In the genomic region with DNA sequence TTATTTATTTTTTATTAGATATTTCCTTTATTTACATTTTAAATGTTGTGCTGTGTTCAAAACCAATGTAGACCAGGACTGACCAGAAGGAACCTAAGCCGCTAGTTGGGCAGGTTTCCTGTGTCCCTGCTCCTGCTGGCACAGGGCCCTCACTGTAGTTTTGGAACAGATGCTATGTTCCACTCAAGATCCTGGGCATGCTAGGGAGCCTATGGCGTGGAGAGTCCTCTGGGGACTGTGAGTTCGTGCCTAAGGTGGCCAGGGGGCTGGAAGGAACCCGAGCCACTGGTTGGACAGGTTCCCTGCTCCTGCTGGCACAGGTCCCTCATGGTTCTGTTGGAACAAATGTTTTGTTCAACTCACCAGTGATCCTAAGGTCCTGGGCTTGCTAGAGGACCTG, we compare ENCODE assay signal across 22 mouse cellular contexts. TPM values are rescaled to one million over a fixed set of nuclear protein-coding genes. Genes with fewer than 3 reads are reported as not detected.
A peak's percentile ranks its signal among the peaks of the same experiment; 100 is the strongest.
DNase-seq lines count a peak whose midpoint lies in the region; TF ChIP-seq lines count a peak whose summit lies in the region.
"Had no signal": no experiment of that assay in that cellular context is flagged by ENCODE, and none has a peak within 500 bp of the region (broad histone marks: within the 10 kb centered on the region; RNA-seq: fewer than 3 reads in every experiment).

No protein-coding gene starts in this region.

- no peak for TF ChIP-seq RAD21 in MEL (IDR thresholded peaks at IDR 0.05; ENCODE audit: low read depth, low read length)

- H3K9me3 ChIP-seq in heart, embryonic 10.5 days: no peaks in the 10 kb centered on the region
- no peaks in the 10 kb centered on the region for H3K9me3 ChIP-seq in MEL (replicated peaks; ENCODE audit: insufficient read depth, low read length)
- H3K9me3 ChIP-seq: embryonic facial prominence, embryonic 13.5 days; hindbrain, embryonic 10.5 days; limb, embryonic 10.5 days; neural tube, embryonic 15.5 days; stomach, embryonic 15.5 days had no signal

- H3K9ac ChIP-seq in MEL (ENCODE audit: control insufficient read depth, low read depth, low read length, poor library complexity, severe bottlenecking): 0 out of 2 replicates have a peak overlapping the region, but pooled peaks have one; percentile 18
- H3K9ac ChIP-seq: embryonic facial prominence, embryonic 13.5 days; liver, postnatal 0 days; neural tube, embryonic 15.5 days; stomach, embryonic 15.5 days had no signal

- 76% methylated on average over 4 of the region's 4 CpGs for WGBS in heart, embryonic 10.5 days

- no peak overlapping the region for H3K4me3 ChIP-seq in heart, embryonic 10.5 days
- no peak overlapping the region for H3K4me3 ChIP-seq in MEL (ENCODE audit: control insufficient read depth in 1 of 2, insufficient read depth in 1 of 2, low read depth in 2 of 2, low read length in 2 of 2)
- H3K4me3 ChIP-seq: embryonic facial prominence, embryonic 13.5 days; heart, adult 2 months; hindbrain, embryonic 10.5 days; layer of hippocampus, adult 2 months; limb, embryonic 10.5 days; neural tube, embryonic 15.5 days; stomach, embryonic 15.5 days had no signal

- peak; percentile 88 for DNase-seq in heart, adult 11 months
- DNase-seq in heart, embryonic 10.5 days (ENCODE audit: low spot score): no peak
- peak; percentile 45 for DNase-seq in MEL (ENCODE audit: low read depth, low spot score)
- peak; percentile 86 for DNase-seq in cerebellum, adult 11 months
- peak; percentile 70 to 81 for DNase-seq in cerebellum, postnatal 10 days
- no peak for DNase-seq in lung, postnatal 36 days
- no peak for DNase-seq in urinary bladder, postnatal 14 days (ENCODE audit: low spot score)
- DNase-seq: B cell, adult 2 months; gastrocnemius, postnatal 14 days; heart, adult 2 months; liver, postnatal 0 days; lung, postnatal 10 days; right cerebral cortex, postnatal 25 days; thymus, adult 2 months had no signal

- H3K27ac ChIP-seq in heart, embryonic 10.5 days: no peak overlapping the region
- H3K27ac ChIP-seq in MEL (ENCODE audit: control insufficient read depth, low read depth, low read length): peak overlapping the region; percentile 64
- H3K27ac ChIP-seq: embryonic facial prominence, embryonic 13.5 days; heart, adult 2 months; hindbrain, embryonic 10.5 days; hindbrain, postnatal 0 days; kidney, postnatal 0 days; layer of hippocampus, adult 2 months; limb, embryonic 10.5 days; neural tube, embryonic 15.5 days; stomach, embryonic 15.5 days had no signal

- no peaks in the 10 kb centered on the region for H3K79me2 ChIP-seq in MEL (ENCODE audit: control insufficient read depth, insufficient read depth, low read length, poor library complexity)

- no peak for TF ChIP-seq CTCF in MEL (IDR thresholded peaks at IDR 0.05 in 2 of 3, conservative IDR thresholded peaks at IDR 0.05 in 1 of 3; ENCODE audit: control insufficient read depth in 1 of 3, insufficient read depth in 1 of 3, low read depth in 2 of 3, low read length in 3 of 3, poor library complexity in 1 of 3, severe bottlenecking in 1 of 3)

- no peaks in the 10 kb centered on the region for H3K27me3 ChIP-seq in heart, embryonic 10.5 days (ENCODE audit: insufficient read depth, poor library complexity, severe bottlenecking)
- H3K27me3 ChIP-seq in MEL (ENCODE audit: control insufficient read depth in 1 of 2, insufficient read depth in 2 of 2, low read length in 2 of 2): no peaks in the 10 kb centered on the region
- H3K27me3 ChIP-seq: embryonic facial prominence, embryonic 13.5 days; neural tube, embryonic 15.5 days; stomach, embryonic 15.5 days had no signal

- no peaks in the 10 kb centered on the region for H3K36me3 ChIP-seq in heart, embryonic 10.5 days
- peaks cover 0 to 25% of the 10 kb centered on the region in 2 experiments; a peak in 2 of 4 replicates for H3K36me3 ChIP-seq in MEL (ENCODE audit: control insufficient read depth in 1 of 2, insufficient read depth in 2 of 2, low read length in 2 of 2)
- H3K36me3 ChIP-seq: embryonic facial prominence, embryonic 13.5 days; hindbrain, embryonic 10.5 days; limb, embryonic 10.5 days; neural tube, embryonic 15.5 days; stomach, embryonic 15.5 days had no signal

- TF ChIP-seq POLR2A in MEL (IDR thresholded peaks at IDR 0.05; ENCODE audit: control insufficient read depth in 1 of 2, insufficient read depth in 1 of 2, low read depth in 1 of 2, low read length in 2 of 2, poor library complexity in 1 of 2): no peak

- H3K4me1 ChIP-seq in heart, embryonic 10.5 days: no peaks in the 10 kb centered on the region
- H3K4me1 ChIP-seq in MEL (ENCODE audit: control insufficient read depth in 1 of 2, insufficient read depth in 2 of 2, low read length in 2 of 2): peaks cover 14 to 17% of the 10 kb centered on the region in 2 experiments
- H3K4me1 ChIP-seq: embryonic facial prominence, embryonic 13.5 days; hindbrain, embryonic 10.5 days; limb, embryonic 10.5 days; neural tube, embryonic 15.5 days; stomach, embryonic 15.5 days had no signal

- no peak for TF ChIP-seq EP300 in MEL (IDR thresholded peaks at IDR 0.05; ENCODE audit: low read depth in 1 of 2, low read length in 2 of 2)

TF ChIP-seq in MEL, 35 proteins besides CTCF, POLR2A, EP300 and RAD21:
- no peak for TF ChIP-seq POLR2AphosphoS5 (IDR thresholded peaks at IDR 0.05; ENCODE audit: borderline replicate concordance, low read depth, low read length)
- TF ChIP-seq ZC3H11A (IDR thresholded peaks at IDR 0.05; ENCODE audit: low read depth, low read length): no peak
- TF ChIP-seq MXI1 (IDR thresholded peaks at IDR 0.05; ENCODE audit: low read depth, low read length): no peak
- TF ChIP-seq ELF1 (IDR thresholded peaks at IDR 0.05; ENCODE audit: low read depth, low read length): no peak
- TF ChIP-seq MYB (IDR thresholded peaks at IDR 0.05; ENCODE audit: low read depth, low read length): no peak
- no peak for TF ChIP-seq NELFE (IDR thresholded peaks at IDR 0.05; ENCODE audit: low read depth, low read length)
- no peak for TF ChIP-seq TAL1 (IDR thresholded peaks at IDR 0.05; ENCODE audit: low read length)
- no peak for TF ChIP-seq MEF2A (IDR thresholded peaks at IDR 0.05; ENCODE audit: extremely low read depth, insufficient replicate concordance, low read depth, low read length, poor library complexity, severe bottlenecking)
- no peak for TF ChIP-seq TBP (IDR thresholded peaks at IDR 0.05; ENCODE audit: low read depth, low read length)
- no peak for TF ChIP-seq POLR2AphosphoS2 (IDR thresholded peaks at IDR 0.05; ENCODE audit: low read length)
- TF ChIP-seq GABPA (IDR thresholded peaks at IDR 0.05; ENCODE audit: low read depth, low read length): no peak
- TF ChIP-seq ZNF384 (IDR thresholded peaks at IDR 0.05; ENCODE audit: low read depth, low read length): no peak
TF ChIP-seq in MEL: peak in this region for 0.

RNA-seq across cellular contexts. Expression of a gene that starts 35.8 kb away (rescaled TPM):
- 0.39 and 0.55 TPM in 2 replicates for polyA plus RNA-seq in heart, embryonic 10.5 days (2016; fragmentation: Nextera tagmentation; extraction: Ambion mirVana)
- not detected in 2 replicates for total RNA-seq in MEL (2012; rRNA removed)
- not detected for polyA plus RNA-seq in MEL (2012; ENCODE audit: insufficient read depth in 1 of 2, insufficient read length in 2 of 2, low read depth in 1 of 2, low replicate concordance in 2 of 2, missing spikeins in 1 of 2)

Comparison
In these comparisons a context has a peak if more than half of its experiments do, and no peak if none do; other contexts are left out.
1. DNase-seq: peak in heart, adult 11 months (single experiment), MEL (single experiment), cerebellum, adult 11 months (single experiment) and cerebellum, postnatal 10 days (2 of 2); none in heart, embryonic 10.5 days (single experiment), lung, postnatal 36 days (single experiment) and urinary bladder, postnatal 14 days (single experiment).